Mouse (Mus musculus) cortical plate, adult 2 months (tissue): ENCODE data around the gene Alas2.

Source experiments
- CTCF ChIP-seq: fragments of 200-500 bp; IDR thresholded peaks from 2 replicates; pipeline ENCODE4 v1.5.1; 2011; ENCODE audit warnings: mild to moderate bottlenecking, control low read depth, low read length; ENCODE audit not compliant: insufficient read depth; ENCODE audit errors: extremely low read depth
- POLR2A ChIP-seq: fragments of 200-500 bp; IDR thresholded peaks from 2 replicates; pipeline ENCODE4 v1.6.1; 2011; ENCODE audit warnings: mild to moderate bottlenecking, low read length, control low read depth; ENCODE audit not compliant: insufficient read depth; ENCODE audit errors: extremely low read depth

DNA sequence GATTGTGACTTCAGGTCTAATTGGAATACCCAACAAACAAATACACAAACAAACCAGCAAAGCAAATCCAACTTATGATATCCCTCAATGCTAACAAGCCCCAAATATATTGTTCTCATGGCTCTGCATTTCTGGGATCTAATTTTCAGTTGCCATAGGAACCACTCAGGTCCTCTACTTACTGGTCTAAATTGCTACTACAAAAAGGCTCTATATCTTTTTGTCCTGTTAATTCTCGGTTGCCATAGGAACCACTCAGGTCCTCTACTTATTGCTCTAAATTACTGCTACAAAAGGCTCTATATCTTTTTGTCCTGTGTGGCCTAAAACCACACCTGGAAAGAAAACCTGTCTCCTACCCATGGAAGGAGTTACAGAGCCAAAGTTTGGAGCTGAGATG lies 33.0 kb upstream of the Alas2 start:
- TF ChIP-seq CTCF (no peak), POLR2A (no peak)
